Mouse (Mus musculus) gastrocnemius, adult 8-10 months (tissue): ENCODE measurements at regions not wholly inside any gene's neighbourhood (a gene's known extent, or its start where the extent isn't known, plus 50 kb on each side); places are given as distances from the start of the nearest gene placed in this dataset.
"Not testable (repeated sequence)": the region's sequence is repeated elsewhere in the genome, so short reads cannot be mapped to it uniquely, and the experiment has no call there.

Experiments
- DNase-seq, 2 experiments: peaks; one replicate each; pipeline ENCODE4 v3.0.0; 2022; ENCODE audit warnings: low spot score in 2 of 2

- DNase-seq: no peak
These were observed 54.7 kb downstream of the Cryaa start for GRCm38 (mm10) chr17:31732176-31732880.

- no peak for DNase-seq
These were observed 56.9 kb downstream of the Cryaa start for GRCm38 (mm10) chr17:31734521-31734920.

DNA sequence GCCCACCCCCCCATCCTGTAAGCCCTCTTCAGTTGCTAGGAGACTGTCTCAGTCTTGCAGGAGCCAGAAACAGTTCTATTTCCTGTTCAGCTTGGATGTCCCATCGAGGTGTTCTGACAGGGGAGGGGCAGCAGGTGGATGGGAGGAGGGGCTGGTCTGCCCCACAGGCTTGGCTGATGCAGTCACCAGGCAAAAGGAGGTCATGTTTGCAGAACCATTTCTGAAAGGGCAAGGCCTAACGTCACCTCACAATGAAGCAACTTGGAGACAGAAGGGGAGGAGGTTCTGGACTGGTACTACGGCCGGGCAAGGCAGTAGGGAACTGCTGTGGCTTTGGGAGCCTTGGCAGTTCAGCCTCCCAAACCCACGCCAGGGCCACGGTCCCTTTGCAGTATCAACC lies 59.1 kb downstream of the Cryaa start:
- DNase-seq: no peak

DNA sequence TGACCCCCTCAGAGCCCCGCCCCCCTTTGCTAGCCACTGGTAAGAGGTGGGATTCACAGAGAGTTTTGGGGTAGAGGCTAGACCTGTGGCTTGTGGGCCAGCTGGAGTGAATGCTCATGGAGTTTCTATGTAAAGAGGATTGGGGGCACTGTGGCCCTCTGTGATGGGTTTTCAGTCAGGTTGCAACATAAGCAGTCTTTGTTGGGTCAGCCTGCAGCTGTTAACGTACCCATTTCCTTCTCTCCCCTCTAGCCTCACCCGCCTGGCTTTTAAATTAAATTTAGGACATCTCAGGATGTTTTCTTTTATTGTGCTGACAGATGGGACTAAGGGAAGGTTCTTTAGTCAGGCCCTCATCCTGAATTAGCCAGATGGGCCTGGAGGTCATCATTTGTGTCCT lies 60.6 kb downstream of the Cryaa start:
- DNase-seq: no peak

DNA sequence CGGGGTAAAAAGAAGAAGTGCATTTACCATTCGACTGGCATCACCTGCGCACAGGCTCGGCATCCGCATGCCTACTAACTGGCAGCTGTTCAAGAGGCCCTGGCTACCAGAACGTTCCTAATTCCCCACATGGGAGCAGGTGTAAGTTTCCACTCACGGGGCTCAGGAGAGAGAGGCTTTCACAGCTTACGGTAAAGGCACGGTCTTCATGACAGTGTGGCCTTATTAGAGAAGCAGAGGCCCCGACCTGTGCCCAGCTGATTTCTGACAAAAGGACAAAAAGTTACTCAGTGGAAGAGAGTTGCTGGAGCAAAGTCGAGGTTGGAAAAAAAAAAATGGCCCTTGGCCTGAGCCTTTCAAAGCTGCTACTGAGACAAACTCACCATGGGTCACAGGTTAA lies 62.0 kb downstream of the Cryaa start:
- no peak for DNase-seq

DNA sequence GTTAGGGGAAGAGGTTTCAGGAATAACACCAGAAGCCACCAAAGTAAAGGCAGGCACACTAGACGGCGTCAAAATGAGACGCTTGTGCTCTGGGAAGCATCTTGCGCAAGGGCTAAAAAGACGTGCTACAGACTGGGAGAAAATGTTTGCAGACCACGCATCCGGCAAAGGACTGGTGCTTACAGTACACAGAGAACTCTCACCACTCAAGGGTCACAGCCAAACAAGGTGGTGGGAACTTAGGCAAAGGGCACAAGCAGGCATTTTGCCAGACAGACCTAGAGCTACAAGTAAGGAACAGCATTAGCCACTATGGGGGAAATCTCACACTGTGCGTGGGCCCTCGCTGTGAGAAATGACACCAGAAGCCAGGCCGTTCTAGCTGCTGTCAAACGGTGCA lies 62.5 kb downstream of the Cryaa start:
- no peak for DNase-seq

- DNase-seq: no peak
These were observed 66.0 kb downstream of the Cryaa start for GRCm38 (mm10) chr17:31743656-31744055.

DNA sequence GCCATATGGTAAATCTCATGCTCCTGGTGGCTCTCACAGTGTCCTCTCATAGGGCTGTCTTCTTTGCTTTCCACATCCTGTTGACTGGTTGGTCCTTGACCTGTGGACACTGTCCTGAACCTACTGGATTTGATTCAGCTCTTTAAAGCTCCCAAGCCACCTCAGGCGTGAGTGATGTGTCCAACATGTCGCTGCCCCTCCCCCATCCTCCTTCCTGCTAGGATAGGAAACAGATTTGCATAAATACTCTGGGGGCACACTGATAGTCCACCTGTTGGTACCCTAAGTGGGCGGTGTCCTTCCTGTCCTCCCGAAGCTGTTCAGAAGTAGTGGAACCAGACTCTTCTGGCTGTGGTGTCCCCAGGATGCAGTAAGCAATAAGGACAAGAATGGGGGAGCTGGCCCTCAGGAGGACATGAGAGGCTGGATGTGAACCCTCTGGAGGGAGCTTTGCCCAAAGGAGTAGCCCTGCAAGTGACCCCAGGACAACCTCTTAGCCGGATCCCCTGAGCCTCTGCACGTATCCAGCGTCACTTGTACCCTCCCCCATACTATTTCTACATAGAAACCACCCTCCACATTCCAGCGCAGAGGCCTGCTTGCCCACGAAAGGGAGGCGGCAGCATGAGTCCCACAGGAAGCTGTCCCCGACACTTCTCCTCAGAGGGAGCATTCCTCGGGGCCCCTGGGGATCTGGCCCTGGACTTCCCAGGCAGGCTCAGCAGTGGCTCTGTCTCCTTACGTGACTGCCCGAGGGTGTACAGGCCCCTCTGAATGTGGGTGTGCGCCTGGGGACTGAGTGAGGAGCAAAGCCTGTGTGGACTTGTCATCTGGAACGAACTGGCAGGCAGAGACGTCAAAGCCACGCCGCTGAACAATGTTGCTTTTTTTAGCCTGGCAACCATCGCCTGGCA lies 68.8 kb downstream of the Cryaa start:
- DNase-seq: peak in 1 of 2 experiments; percentile 16

DNA sequence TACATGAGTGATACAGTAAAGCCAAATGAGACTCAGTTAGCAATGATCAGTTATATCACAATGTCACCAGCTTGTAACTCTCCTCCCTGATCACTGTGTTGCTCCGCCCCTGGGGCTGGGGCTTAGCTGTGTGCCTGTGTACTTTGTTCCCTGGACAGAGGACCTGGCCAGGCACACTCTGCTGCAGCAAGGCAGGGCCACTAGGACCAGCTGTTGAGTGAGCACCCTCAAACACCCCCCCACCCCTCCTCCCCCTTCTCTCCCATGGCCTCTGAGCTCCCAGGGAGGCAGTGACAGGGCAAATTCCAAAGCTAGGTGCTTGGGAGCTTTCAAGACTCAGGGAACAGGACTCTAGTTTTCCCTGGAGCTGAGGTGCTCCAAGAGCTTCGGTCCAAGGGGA lies 70.0 kb downstream of the Cryaa start:
- no peak for DNase-seq

DNA sequence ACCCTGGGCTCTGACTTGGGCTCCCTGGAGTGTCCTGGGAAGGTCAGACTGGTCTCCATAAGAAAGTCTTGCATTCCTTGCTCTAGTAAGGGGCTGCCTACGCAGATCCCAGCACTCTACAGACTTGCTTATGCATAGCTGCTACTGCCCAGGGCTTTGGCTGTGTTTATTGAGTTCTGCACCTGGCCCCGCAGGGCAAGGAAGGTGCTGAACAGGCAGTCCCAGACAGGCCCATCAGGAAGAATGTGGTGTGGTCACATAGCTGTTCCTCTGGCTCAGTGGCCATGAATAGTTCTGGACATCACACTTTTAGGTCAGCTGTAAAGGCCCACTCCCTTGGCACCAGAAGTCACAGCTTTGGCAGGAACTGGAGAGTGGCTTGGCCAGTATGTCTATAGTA lies 70.6 kb downstream of the Cryaa start:
- DNase-seq: peak in 1 of 2 experiments; percentile 17

DNA sequence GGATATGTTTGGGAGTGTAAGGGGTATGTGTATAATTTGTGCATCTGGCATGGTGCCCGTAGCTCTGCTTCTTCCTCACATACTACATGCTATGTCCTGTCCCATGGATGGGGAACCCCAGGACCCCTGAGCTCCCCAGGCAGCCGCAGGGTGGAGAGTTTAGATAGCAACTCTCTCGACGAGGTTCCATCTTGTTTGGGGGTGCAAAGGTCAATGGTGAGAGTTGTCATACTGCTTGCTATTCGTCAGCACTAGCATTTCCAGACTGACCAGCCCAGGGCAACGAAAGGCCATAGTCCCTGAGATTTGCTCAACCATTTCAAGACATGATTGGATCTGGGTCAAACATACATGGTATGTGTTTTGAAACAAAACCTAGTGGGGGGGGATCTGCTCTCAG lies 71.4 kb downstream of the Cryaa start:
- DNase-seq: no peak

- no peak for DNase-seq
These were observed 73.7 kb downstream of the Cryaa start for GRCm38 (mm10) chr17:31751262-31751661.

- DNase-seq: no peak
These were observed 75.7 kb downstream of the Cryaa start for GRCm38 (mm10) chr17:31753113-31753858.

DNA sequence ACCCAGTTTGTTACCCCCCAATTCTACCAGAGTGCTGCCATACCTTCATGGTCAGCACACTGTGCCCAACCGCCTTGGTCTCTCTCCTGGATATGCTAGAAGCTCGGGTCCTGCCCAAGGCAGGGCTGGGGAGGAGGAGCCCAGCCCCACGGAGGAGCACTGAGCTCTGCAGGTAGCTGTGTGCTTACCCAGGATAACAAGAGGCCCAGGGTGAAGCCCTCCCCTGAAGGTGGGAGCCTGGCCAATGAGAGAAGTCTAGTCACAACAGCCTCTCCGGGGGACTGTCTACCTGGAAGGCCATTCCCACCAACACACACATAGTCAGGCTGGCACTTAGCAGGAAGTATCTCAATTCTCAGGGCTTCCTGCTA lies 76.2 kb downstream of the Cryaa start:
- DNase-seq: no peak

DNA sequence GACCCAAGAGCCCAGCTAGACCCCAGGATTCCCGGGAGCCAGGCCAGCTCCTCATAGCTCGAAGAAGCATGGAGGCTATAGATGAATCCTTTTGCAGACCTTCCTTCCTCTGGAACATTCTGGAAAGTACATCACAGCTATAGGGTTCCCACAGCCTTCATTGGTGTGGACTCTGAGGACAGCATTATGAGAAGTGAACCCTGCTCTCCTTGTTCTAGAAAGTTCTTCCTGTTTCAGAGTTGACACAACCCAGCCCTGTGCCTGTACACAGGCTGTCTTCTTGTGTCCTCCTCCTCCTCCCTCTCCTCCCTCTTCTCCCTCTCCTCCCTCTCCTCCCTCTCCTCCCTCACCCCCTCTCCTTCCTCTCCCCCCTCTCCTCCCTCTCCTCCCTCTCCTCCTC lies 82.9 kb downstream of the Cryaa start:
- DNase-seq: no peak

GRCm38 (mm10) chr17:31763078-31763477 lies 85.5 kb downstream of the Cryaa start:
- no peak for DNase-seq

GRCm38 (mm10) chr17:31766779-31767697 lies 88.6 kb downstream of the Sik1 start:
- peak in 1 of 2 experiments; percentile 20 for DNase-seq

DNA sequence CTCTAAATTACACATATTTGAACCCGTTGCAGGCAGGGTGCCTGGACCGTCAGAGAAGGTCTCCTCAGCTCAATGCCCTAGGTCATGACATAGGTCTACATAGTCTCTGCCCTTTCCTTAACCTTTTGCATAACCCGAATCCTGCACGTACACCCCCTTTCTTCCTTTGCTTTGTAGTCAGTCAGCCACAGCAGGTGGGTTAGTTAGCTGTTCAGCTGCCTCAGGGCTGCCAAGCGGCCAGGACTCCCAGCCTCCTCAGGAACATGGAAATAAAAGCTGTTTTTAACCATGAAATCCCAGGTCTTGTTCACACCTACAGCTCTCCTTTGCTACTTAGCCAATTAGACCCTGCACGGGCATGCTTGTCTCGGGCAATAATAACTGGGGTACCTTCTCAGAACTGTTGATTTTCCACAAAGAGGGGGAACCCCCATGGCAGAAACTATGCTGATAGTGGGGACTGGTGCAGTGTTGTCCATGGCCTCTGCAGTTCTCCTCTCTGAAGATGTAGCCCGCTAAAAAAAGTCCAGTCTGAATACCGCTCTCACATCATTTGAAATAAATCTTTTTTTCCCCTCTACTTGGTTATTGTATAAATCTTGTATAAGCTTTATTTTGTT lies 83.3 kb downstream of the Sik1 start:
- DNase-seq: no peak

DNA sequence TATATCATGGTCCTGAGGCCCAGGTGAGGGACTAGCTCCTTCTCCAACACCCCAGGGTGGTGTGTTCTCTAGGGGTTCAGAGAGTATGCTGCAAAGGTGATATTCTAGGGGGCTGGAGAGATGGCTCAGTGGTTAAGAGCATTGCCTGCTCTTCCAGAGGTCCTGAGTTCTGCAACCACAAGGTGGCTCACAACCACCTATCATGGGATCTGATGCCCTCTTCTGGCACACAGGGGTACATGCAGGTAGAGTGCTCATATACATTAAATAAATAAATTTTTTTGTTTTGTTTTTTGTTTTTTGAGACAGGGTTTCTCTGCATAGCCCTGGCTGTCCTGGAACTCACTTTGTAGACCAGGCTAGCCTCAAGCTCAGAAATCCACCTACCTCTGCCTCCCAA lies 81.7 kb downstream of the Sik1 start:
- DNase-seq: not testable (repeated sequence)

DNA sequence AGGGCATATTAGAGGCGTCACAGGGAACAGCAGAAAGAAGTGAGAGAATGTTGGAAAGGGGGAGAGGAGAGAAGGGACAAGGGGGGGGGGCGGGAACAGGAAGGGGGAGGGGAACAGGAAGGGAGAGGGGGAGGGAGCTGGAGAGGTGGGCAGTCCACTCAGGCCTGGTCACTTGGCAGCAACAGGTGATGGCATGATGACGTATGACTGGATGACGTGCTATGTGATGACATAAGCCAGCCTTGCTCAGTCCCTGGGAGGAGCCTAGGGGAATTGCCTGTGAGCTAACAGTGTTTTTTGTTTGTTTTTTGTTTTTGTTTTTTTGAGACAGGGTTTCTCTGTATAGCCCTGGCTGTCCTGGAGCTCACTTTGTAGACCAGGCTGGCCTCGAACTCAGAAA lies 80.6 kb downstream of the Sik1 start:
- DNase-seq: no peak

DNA sequence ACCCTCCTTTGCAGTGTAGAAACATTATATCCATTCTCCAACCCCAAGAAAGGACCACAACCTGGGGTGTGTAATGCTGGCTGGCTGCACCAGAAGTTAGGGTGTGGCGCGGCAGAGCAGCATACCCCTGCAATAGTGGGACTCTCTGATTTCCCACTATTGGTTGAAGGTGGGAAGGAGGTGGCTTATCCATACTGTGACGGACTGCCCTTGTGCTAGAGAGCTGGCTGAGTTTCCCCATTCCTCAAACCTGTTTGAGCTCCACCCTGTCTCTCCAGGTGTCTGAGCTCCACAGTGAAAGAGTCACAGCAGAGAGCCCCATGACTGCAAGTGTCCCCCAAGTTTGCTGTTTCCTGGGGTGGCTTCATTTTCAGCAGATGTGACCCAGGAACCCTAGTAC lies 79.6 kb downstream of the Sik1 start:
- DNase-seq: no peak
